Mouse (Mus musculus) cerebellum, postnatal 36 days (tissue): ENCODE measurements around the gene Tmem258.
A peak's percentile ranks its signal among the peaks of the same experiment; 100 is the strongest.
"Not testable (repeated sequence)": the region's sequence is repeated elsewhere in the genome, so short reads cannot be mapped to it uniquely, and the experiment has no call there.

Source experiments
- DNase-seq, 2 experiments: peaks; one replicate each; pipeline ENCODE4 v3.0.0; 2021 to 2022; ENCODE audit warnings: mixed read lengths in 2 of 2

The Tmem258 gene

DNA sequence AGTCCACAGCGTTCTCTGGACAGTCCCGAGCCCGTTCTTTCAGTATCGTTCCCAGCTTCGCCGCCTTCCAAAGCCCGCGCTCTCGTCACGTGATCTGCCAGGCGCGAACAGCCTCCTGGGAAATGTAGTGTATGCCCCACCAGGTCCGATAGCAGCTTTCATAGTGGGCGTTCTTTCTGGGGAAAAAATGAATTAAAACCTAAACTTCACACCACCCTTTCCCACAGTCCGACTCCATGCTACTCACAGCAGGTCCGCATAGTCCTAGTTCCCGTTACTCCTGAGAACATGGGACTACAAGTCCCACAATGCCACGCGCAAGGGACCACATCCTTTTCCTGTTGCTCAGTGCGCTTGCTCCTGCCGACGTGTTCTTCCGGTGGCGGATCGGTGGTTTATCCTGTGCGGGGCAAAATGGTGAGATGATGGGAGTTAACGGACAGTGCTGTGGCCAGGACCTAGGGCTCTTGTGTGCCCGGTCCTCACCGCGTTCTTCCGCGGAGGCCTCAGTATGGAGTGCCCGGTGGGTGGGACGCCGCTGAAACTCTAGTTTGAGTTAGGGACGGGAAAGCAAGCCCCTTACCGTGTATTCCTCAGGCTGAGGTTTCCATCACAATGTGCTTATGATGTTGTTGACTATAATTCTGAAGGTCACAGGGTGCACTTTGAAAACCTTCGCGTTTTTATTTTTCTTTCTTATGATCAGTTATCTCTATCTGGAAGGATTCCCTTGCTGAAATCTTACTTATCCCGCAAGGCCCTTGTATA lies at the start of gene Tmem258, which contains the start of gene Fen1:
Gene Tmem258, plus strand, starts transcription at position 167 of the 768 bp plus-strand sequence.
Gene Fen1, minus strand, starts transcription at position 322 of the 768 bp plus-strand sequence.
- DNase-seq, result peak; percentile 90 to 95

DNA sequence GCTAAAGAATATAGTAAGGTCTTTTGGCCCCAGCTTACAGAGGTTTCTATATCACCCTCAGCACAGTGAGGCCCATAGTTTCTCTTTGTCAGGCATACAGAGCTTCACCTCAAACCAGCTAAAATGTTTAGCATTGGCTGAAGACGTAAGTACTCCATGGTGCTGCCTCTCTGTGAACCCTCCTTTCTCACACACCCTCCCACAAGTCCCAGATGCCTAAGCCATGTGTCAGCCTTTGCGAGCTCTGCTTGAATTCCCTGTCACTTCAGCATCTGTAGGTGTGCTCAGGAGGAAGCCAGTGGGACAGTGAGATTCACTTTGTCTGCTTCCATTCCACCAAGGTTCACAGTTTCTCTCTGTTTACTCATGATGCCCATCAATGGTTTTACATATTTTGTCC lies 46.1 kb upstream of the Tmem258 start:
- no peak for DNase-seq

DNA sequence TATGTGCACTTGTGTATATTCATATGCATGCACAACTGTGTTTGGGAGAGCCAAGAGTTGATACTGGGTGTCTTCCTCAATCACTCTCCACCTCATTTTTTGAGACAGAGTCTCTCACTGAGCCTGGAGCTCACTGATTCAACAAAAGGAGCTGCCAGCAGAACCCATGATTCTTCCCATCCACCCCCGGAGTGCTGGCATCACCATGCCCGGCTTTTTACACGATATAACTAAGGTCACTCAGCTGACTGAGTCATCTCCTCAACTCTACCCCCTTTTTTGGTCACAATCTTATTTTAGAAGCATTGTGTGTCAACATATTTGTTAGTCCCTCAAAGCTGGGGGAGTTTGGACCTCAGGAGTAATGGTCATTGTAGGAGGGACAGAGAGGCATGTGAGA lies 39.9 kb upstream of the Tmem258 start:
- DNase-seq, result no peak

DNA sequence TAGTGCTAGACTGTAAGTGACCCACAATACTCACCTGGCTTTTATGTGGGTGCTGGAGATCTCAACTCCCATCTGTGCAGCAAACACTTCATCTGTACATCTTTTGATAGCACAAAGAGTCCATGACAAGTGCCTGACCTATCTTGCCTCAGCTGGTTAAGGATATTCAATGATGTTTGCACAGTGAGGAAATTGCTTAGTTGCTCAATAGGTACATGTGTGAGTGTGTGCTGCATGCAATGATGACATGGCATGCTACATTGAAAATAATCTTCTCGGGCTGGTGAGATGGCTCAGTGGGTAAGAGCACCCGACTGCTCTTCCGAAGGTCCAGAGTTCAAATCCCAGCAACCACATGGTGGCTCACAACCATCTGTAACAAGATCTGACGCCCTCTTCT lies 37.9 kb upstream of the Tmem258 start:
- DNase-seq, result not testable (repeated sequence)

DNA sequence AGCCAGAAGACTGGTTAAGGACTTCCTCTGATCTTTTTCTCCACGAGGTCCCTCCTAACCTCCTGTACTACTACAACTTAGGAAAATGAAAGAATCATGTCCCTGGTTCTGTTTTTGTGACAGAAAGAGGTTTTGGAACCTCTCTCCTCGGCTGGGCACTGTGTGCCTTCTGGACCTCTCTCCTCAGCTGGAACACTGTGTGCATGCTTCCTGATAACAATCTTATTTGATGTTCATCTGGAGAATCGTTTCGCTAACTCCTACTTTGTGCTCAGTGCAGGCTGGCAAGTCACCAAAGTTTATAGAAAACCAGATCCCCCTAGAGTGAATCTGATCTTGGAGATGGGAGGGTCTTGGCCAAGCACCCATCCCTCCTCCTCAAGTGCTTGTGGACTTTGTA lies 36.7 kb upstream of the Tmem258 start:
- DNase-seq, result no peak

DNA sequence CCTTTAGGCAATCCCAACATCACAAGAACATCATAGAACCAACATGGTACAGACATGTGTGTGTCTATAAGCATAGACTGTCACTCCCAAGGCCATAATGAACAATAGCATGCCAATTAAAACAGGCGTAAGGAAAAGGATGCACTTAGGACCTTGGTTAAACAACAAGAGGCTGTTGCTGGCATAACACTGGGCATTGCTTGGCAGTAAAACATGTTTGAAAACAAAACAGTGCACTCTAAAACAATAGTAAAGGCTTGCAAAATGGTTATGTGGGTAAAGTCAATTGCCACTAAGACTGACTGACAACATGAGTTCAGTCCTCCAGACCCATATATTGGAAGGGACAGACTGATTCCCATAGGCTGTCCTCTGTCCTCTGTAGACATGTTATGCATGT lies 35.9 kb upstream of the Tmem258 start:
- DNase-seq, result no peak

DNA sequence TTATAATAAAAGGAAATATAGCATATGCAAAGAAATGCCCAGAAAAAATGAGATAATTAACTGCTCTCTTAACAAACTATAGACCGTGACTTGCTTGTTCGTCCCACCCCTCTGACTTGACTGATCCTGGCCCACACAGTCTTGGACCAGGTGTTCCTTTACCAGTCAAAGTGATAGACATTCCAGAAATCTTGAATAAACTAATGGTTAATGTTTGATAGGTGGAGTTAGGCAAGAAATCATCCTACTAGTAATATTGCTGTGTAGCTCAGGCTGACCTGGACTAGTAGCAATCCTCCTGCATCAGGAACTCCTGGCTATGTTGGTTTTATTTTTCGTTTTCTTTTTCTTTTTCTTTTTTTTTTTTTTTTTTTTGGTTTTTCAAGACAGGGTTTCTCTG lies 35.4 kb upstream of the Tmem258 start:
- DNase-seq, result no peak

DNA sequence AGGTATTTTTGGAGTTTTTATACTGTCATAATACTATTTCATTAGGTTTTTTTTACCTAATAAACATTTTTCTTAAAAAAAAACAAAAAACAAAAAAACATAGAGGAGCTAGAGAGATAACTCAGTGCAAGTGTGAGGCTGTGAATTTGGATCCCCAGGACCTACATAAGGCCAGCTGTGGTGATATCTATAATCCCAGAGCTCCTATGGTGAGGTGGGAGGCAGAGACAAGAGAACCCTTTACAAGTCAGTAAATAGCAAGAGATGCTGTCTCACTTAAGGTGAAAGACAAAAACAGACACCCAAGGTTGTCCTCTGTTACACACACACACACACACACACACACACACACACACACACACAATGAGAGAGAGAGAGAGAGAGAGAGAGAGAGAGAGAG lies 34.6 kb upstream of the Tmem258 start:
- DNase-seq, result no peak

DNA sequence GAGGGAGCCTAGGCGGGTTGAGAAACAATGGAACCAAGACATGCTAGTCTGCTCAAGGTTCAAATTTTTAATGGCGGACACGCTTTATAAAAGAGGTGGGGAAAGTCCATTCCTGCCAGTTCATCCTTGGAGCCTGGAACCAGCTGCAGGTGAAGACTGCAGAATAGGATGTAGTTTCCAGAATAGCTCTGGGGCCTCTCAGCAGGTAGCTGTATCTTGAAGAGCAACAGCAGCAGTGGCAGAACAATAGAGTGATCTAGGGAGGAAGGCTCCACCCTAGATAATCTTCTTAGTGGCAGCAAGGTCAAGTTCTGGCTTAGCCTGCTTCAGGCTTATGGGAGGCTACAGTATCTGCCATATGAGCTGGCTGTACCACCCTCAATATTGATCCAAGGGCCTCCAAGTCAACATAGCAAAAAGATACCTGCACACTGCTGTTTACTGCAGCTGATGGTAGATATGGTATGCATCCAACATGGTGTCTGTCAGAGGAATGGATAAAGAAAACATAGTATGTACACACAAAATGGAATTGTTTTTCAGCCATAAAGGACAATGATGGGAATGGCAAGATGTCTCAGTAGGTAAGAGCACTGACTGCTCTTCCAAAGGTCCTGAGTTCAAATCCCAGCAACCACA lies 34.0 kb upstream of the Tmem258 start:
- not testable (repeated sequence) for DNase-seq

DNA sequence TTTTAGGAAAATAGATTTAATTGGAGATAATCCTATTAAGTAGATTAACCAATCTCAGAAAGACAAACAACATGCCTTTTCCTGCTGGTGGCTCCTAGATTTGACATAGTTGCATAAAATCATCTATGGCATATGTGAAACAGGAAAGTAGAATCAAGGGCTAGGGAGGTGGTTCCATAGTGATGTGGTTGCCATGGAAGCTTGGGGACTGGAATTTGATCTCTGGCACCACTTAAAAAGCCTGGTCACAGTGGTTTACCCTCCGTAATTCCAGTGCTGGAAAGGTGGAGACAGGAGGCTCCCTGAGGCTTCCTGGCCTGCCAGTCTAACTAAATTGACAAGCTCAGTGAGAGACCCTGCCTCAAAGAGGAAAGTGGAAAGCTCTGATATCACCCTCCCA lies 33.3 kb upstream of the Tmem258 start:
- DNase-seq, result no peak

DNA sequence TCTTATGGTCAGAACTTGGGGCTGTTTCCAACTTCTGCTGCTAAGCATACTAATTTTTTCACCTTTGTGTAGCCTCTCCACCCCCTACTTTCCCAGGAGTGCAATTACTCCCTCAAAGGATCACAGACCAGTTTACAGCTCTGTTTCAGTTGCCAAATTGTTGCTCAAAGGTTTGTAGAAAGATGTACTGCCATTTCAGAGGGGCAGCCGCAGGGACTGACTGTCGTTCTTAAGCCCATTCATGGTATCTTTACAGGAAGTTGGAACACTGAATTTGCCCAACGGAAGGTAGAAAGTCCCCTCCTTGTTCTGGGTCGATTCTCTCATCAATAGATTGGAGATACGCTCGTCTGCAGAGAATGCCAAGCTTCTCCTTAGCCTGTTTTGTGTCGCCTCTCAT lies 32.5 kb upstream of the Tmem258 start:
- DNase-seq, result no peak

DNA sequence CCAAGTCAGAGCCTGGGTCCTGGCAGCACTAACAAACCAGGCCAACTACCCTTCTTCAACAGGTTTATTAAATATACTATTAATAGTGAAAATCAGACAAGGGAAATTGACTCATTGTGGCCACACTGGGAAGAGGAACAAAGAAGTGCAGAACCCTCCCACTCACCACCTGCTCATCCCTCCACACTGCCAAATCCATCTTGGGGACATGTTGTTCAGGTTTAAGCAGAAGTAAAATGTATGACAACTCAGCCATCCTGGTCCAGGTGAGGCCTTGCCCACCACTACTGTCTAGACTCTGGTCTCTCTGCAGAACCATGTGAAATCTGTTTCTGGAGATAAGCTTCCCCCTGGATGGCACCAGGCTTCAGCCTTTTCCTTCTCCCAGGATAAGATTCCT lies 32.0 kb upstream of the Tmem258 start:
- DNase-seq, result no peak

DNA sequence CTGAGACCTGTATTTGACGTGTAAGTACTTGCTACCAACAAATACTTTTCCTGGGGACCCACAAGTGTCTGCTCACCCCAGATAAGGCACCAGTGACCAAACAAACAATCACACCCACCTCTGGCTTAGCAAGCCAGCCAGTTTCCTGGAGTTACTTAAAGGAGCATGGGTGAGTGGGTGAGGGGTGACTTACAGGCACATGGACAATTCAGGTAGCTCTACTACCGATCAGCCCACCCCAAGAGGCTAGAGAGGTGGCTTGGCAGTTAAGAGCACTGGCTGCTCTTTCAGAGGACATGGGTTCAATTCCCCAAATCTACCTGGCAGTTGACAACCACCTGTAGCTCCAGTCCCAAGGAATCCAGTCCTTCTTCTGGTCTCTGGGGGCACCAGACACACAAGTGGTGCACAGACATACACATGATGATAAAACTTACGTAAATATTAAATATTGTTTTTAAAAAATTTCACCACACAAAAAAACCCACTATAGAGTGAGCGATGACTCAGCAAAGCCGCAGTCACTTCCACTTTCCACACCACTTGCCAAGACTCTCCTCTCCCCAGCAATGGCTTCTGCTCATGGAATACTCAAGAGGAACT lies 30.6 kb upstream of the Tmem258 start:
- DNase-seq, result no peak

DNA sequence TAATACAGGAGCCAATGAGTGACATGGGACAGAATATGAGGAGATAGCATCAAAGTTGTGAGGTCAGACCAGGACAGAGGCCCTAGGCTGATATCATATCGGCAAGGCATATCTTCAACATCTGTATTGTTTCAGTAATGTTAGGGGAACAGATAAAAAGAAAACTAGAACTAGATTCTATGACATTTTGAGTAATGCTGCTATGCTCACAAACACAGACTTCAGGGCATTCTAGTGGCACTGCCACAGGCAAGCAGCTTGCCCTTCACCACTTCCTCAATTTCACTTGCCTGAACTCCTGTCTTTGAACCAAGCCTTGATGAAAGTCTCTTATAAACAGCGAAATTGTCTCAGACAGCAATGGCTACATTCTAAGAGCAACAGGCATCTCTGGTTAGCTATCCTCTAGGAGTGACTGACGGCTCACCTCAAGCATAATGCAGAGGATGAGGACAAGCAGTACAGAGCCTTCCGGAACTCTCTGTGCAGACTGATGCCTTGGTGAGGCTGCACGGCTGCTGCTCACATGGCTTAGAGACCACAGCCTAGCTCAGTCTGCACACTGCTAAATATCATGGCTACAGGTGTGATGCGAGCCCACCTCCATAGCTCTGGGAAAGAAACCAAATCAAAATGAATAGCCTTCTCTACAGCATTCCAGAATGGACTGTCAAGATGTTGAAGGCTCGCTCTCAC lies 29.8 kb upstream of the Tmem258 start:
- DNase-seq, result no peak

DNA sequence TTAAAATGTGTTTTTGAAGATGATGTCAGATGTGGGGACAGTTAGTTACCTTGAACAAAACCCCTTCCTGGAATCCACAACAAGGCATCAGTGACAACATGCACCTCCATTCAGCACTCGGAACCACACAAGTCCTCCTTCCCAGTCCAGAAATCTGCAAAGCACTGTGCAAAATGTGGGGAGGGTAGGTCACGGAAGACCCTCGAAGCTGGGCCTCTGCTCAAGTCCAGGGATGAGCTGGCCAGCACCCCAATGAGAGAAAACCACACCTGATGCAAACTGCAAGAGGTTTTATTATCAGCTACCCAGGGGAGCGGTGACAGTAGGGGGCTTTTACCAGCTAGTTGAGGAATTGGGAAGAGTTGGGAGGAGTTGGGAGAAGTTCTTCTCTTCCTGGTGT lies 28.9 kb upstream of the Tmem258 start:
- DNase-seq, result no peak

DNA sequence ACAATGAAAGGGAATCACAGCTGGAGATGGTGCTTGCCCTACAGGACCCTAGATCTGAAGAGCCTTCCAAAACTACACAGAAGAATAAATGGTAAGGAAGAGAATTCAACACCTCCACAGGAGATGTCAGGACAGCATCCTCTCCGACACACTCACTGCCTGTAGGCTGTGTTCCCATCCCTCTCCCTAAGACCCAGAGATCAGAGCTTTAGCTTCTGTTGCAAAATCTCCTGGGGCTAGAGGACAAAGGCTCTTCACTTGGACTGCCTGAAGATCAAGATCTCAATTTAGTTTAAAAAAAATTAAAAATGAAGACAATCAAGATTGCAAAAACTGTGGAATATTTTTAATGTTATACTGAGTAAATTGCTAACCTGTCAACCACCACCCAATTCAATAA lies 27.3 kb upstream of the Tmem258 start:
- no peak for DNase-seq

DNA sequence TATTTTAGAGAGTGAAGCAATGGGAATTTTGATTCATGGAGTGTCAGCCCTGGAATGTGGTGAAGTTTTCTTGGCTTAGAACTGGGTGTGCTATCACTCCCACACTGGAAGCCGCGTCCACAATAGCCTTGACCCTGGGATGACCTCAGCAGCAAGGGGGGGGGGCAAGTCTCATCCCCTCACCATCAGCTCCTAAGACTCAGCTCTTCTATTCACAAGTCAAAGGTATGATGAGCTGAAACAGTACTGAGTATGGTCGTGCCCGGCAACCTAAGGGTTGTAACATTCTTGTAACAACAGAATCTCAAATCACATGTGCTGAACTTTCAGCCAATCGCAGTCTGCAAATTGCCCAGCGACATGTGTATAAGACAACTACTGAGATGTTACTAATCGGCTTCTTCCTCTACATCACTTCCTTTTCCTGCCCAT lies 26.9 kb upstream of the Tmem258 start:
- no peak for DNase-seq

DNA sequence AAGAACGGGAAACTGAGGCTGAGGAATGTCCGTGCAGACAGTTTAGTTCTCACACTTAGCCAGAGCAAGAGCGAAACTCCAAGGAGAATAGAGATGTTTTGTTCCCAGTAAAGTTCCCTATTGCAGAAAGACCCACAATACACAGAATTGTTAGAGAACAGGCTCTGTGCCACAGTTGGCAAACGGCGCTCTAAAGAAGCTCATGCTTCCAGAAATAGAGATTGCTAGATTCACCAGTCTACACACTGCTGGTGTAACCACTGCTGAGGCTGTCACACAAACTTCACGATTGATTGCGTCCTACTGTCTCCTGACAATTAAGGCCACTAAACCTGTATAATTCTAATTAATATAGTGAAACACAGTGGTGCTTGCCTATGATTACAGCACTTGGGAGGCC lies 22.6 kb upstream of the Tmem258 start:
- no peak for DNase-seq

DNA sequence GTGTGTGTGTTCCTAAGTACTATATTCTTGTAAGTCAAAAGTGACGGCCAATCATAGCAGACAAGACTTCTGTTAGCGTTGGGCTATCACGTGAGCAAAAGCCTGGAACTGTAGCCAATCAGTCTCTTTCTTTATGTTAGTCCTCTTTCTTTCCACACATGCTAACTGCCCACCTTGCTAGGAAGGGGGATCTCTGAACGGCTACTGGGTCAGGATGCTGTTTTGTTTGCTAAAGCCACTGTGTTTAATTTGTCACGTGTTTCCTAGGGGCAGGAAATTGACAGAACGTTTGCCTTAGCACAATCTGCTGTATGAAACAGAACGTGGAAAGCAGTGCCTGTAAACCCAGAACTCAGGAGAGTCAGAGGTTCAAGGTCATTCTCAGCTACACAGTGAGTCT lies 21.7 kb upstream of the Tmem258 start:
- DNase-seq, result no peak

DNA sequence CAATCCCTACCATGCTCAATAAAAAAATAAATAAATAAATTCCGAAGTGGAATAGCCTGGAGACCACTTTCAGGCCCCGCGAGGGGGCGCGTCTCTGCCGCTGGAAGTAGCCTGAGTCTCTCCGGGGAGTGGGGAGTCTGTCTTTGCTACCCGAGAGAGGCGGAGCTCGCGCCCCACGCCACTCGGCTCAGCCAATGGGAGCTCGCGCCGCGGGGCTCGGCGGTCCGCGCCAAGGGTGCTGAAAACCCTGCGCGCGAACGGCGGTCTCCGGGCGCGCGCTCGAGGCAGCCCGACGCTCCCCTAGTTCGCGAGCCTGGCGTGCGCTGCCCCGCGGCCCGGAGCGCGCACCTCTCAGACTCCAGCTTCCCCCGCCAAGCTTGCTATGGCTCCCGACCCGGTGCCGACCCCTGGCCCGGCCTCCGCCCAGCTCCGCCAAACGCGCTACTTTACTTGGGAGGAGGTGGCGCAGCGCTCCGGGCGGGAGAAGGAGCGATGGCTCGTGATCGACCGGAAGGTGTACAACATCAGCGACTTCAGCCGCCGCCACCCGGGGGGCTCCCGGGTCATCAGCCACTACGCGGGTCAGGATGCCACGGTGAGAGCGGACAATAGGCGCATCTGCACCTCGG lies 21.0 kb upstream of the Tmem258 start, which contains the start of gene Fads1:
Gene Fads1, plus strand, starts transcription at position 219 of the 629 bp plus-strand sequence.
- DNase-seq, result peak; percentile 88 to 92

DNA sequence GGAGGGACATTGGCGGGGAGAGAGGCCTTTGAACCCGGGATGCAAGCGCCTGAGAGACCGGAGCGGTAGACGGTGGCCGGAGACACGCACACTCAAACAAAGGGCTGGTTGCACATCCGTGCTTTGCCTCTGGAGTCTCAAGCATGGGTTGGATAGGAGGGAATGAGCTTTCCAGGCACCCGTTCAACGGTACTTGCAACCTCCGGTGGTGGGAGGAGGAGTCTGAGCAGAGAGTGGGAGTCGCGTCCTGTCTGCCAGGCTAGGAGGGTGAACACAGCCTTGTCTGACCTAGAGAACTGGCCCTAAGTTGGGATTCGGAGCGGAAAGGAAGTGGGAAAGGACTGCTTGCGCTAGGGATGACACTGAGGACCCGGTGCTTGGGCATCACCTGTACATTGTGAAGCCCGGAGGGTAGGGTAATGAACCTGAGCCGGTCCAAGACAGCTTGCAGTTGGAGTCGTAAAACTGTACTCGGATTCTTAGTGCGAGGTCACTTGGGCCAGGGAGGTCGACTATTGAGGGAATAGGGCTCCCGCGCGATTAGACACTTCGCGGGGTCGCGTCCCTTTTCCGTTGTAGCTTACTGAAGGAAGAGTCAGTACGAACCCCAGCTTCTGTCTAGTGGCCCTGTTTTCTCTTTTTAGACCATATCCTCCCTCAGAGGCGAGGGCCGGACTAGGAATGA lies 20.4 kb upstream of the Tmem258 start:
- DNase-seq, result peak; percentile 62 to 65

DNA sequence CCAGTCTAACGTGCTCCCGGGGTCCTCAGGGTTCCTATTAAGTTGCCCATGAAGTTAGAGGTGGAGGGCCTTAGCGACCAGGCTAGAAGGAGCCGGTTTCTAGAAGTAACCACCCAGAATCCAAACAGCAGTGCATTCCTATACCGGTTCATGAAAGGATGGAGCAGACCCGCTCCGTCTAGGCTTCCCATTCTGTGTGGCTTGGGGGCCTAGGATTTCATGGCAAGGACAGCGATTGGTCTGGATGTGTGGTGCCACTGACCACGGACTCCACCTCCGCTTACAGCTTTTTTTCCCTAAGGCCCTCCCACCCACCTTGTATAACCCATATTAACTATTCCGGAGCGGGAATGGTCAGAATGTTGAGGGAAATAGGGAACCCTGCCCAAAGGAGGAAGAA lies 19.7 kb upstream of the Tmem258 start:
- DNase-seq, result no peak
